In the genomic region with DNA sequence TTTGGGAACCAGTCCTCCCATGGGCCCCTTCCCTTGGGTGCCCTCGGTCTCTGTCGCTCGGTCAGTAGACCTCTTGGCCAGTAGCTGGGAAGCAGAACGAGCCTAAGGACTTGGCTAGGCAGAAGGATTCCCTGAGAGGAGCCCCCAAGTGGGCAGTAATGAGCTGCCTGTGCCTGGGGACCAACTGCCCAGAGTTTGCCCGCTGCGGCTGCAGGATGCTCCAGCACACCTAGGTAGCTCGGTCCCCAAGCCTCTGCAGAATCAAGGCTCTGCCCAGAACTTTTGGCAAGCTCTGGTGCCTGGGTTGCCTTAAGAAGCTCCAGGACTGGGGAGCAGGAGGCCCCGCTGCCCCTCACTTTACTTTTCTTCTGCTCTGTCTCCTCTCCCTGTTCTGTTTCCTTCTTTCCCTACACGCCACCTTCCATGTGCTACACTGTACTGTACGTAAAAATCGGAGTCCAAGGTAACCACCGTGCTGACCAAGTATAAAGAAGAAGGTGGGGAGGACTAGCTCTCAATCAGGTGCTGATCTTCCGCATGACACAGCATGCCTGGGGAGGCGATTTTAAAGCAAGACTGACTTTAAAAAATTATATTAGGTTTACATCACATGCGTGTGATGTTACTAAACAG, we compare ENCODE assay signal across 9 mouse cellular contexts. TPM values are rescaled to one million over a fixed set of nuclear protein-coding genes. Genes with fewer than 3 reads are reported as not detected.
DNase-seq lines count a peak whose midpoint lies in the region; ATAC-seq lines count a peak whose summit lies in the region.
"Had no signal": no experiment of that assay in that cellular context is flagged by ENCODE, and none has a peak within 500 bp of the region (broad histone marks: within the 10 kb centered on the region; RNA-seq: fewer than 3 reads in every experiment).

No protein-coding gene starts in this region.

- H3K9me3 ChIP-seq in heart, embryonic 10.5 days, result no peaks in the 10 kb centered on the region
- H3K9me3 ChIP-seq in forebrain, embryonic 11.5 days (ENCODE audit: control insufficient read depth, low read length), result no peaks in the 10 kb centered on the region
- H3K9me3 ChIP-seq in limb, embryonic 10.5 days (replicated peaks), result no peaks in the 10 kb centered on the region
- H3K9me3 ChIP-seq in neural tube, embryonic 14.5 days (ENCODE audit: control insufficient read depth, low read length), result no peaks in the 10 kb centered on the region

- peak overlapping the region; percentile 78 for H3K27ac ChIP-seq in heart, embryonic 10.5 days
- H3K27ac ChIP-seq in forebrain, embryonic 11.5 days (ENCODE audit: low read depth, low read length), result no peak overlapping the region
- H3K27ac ChIP-seq in limb, embryonic 10.5 days, result peak overlapping the region; percentile 47; the same call in 1 of the 2 replicates
- H3K27ac ChIP-seq in neural tube, embryonic 14.5 days (ENCODE audit: low read depth, low read length), result no peak overlapping the region

- H3K4me3 ChIP-seq in heart, embryonic 10.5 days, result peak overlapping the region; percentile 80
- H3K4me3 ChIP-seq in forebrain, embryonic 11.5 days (ENCODE audit: low read depth, low read length), result peak overlapping the region; percentile 57
- H3K4me3 ChIP-seq in limb, embryonic 10.5 days, result peak overlapping the region; percentile 64
- H3K4me3 ChIP-seq in neural tube, embryonic 14.5 days (ENCODE audit: low read depth, low read length), result peak overlapping the region; percentile 58
- H3K4me3 ChIP-seq: erythroblast, embryonic 14.5 days had no signal

- peak overlapping the region; percentile 57 for H3K9ac ChIP-seq in forebrain, embryonic 11.5 days (ENCODE audit: low read length)
- peak overlapping the region; percentile 61 for H3K9ac ChIP-seq in neural tube, embryonic 14.5 days (replicated peaks; ENCODE audit: low read depth, low read length)

- H3K36me3 ChIP-seq in heart, embryonic 10.5 days, result no peaks in the 10 kb centered on the region
- no peaks in the 10 kb centered on the region for H3K36me3 ChIP-seq in forebrain, embryonic 11.5 days (ENCODE audit: control insufficient read depth, insufficient read depth, low read length)
- H3K36me3 ChIP-seq in limb, embryonic 10.5 days, result no peaks in the 10 kb centered on the region
- H3K36me3 ChIP-seq in neural tube, embryonic 14.5 days (ENCODE audit: control insufficient read depth, insufficient read depth, low read length), result no peaks in the 10 kb centered on the region

- H3K27me3 ChIP-seq in heart, embryonic 10.5 days (ENCODE audit: insufficient read depth, poor library complexity, severe bottlenecking), result peaks cover 43% of the 10 kb centered on the region
- peaks cover 10% of the 10 kb centered on the region; the same call in 1 of the 2 replicates for H3K27me3 ChIP-seq in forebrain, embryonic 11.5 days (ENCODE audit: control insufficient read depth, insufficient read depth, low read length)
- peaks cover 49% of the 10 kb centered on the region for H3K27me3 ChIP-seq in limb, embryonic 10.5 days (ENCODE audit: low read depth, poor library complexity, severe bottlenecking)
- peaks cover 4% of the 10 kb centered on the region; the same call in 1 of the 2 replicates for H3K27me3 ChIP-seq in neural tube, embryonic 14.5 days (ENCODE audit: control insufficient read depth, insufficient read depth, low read length)

- ATAC-seq in forebrain, embryonic 11.5 days (replicated peaks; ENCODE audit: low FRiP score), result peak; percentile 66
- ATAC-seq in neural tube, embryonic 14.5 days (ENCODE audit: low read depth), result peak; percentile 60
- no peak for ATAC-seq in activated CD4-positive, CD25-positive, alpha-beta regulatory T cell, adult 4 months

- DNase-seq in heart, embryonic 10.5 days (ENCODE audit: low spot score), result peak; percentile 76
- DNase-seq in heart, adult 8-10 months (ENCODE audit: low spot score), result no peak
- peak; percentile 7 for DNase-seq in R1 (ENCODE audit: low read depth, low spot score)
- no peak for DNase-seq in forebrain, embryonic 11.5 days (ENCODE audit: low spot score)
- no peak for DNase-seq in limb, embryonic 10.5 days (ENCODE audit: low spot score)
- DNase-seq in urinary bladder, postnatal 36 days (ENCODE audit: low spot score in 2 of 2), result no peak

- peak overlapping the region; percentile 98 for H3K4me2 ChIP-seq in forebrain, embryonic 11.5 days (ENCODE audit: low read depth, low read length, severe bottlenecking)
- peak overlapping the region; percentile 97 for H3K4me2 ChIP-seq in neural tube, embryonic 14.5 days (ENCODE audit: low read depth, low read length)

- peaks cover 11% of the 10 kb centered on the region; the same call in 1 of the 2 replicates for H3K4me1 ChIP-seq in heart, embryonic 10.5 days
- 0 out of 2 replicates have a peak, but pooled peaks cover 2% of the 10 kb centered on the region for H3K4me1 ChIP-seq in forebrain, embryonic 11.5 days (replicated peaks; ENCODE audit: control insufficient read depth, insufficient read depth, low read length)
- H3K4me1 ChIP-seq in limb, embryonic 10.5 days, result peaks cover 16% of the 10 kb centered on the region
- no peaks in the 10 kb centered on the region for H3K4me1 ChIP-seq in neural tube, embryonic 14.5 days (ENCODE audit: control insufficient read depth, insufficient read depth, low read length)

- 24% methylated on average over 15 of the region's 15 CpGs for WGBS in heart, embryonic 10.5 days
- 25% methylated on average over 15 of the region's 15 CpGs for WGBS in forebrain, embryonic 11.5 days
- 27% methylated on average over 15 of the region's 15 CpGs for WGBS in limb, embryonic 10.5 days
- WGBS in neural tube, embryonic 14.5 days, result 27% methylated on average over 15 of the region's 15 CpGs

RNA-seq across cellular contexts. Expression of a gene that starts 1.0 kb away (rescaled TPM):
- polyA plus RNA-seq in heart, embryonic 10.5 days (2016; fragmentation: Nextera tagmentation; extraction: Ambion mirVana), result 13.9 and 20.3 TPM in 2 replicates
- 10 to 100 TPM; 19.7 to 32.0 (median 21.1) TPM for total RNA-seq in heart, adult 8-10 months (2022)
- polyA plus RNA-seq in forebrain, embryonic 11.5 days (2014; fragmentation: Nextera tagmentation; extraction: Ambion mirVana), result 7.7 and 7.8 TPM in 2 replicates
- 4.5 and 6.2 TPM in 2 replicates for polyA plus RNA-seq in limb, embryonic 10.5 days (2016; fragmentation: Nextera tagmentation; extraction: Ambion mirVana)
- polyA plus RNA-seq in neural tube, embryonic 14.5 days (2014; fragmentation: Nextera tagmentation; extraction: Ambion mirVana), result 44.3 and 51.2 TPM in 2 replicates
- polyA plus RNA-seq in activated CD4-positive, CD25-positive, alpha-beta regulatory T cell, adult 4 months (2017; shearing (Covaris generic)), result 10 to 100 TPM; 57.3 to 59.4 TPM

Comparison
In these comparisons a context has a peak if more than half of its experiments do, and no peak if none do; other contexts are left out.
1. DNase-seq: peak in heart, embryonic 10.5 days (single experiment) and R1 (single experiment); none in heart, adult 8-10 months (single experiment), forebrain, embryonic 11.5 days (single experiment), limb, embryonic 10.5 days (single experiment) and urinary bladder, postnatal 36 days (0 of 2).
2. H3K27ac ChIP-seq: peak in heart, embryonic 10.5 days (single experiment) and limb, embryonic 10.5 days (single experiment); none in forebrain, embryonic 11.5 days (single experiment) and neural tube, embryonic 14.5 days (single experiment).
3. Peak in every context shown above with its lines, with median percentiles within 50 percentile points of each other: H3K4me3 ChIP-seq.